Mouse (Mus musculus) G1E (cell line): ENCODE measurements around the gene Cyp2t4.

Experiments used
- CTCF ChIP-seq: IDR thresholded peaks from 2 replicates; pipeline ENCODE4 v1.5.1; 2012; ENCODE audit warnings: low read depth, low read length, inconsistent platforms, mixed read lengths
- GATA1 ChIP-seq: IDR thresholded peaks from 2 replicates; pipeline ENCODE4 v1.6.1; 2012; ENCODE audit warnings: borderline replicate concordance, low read length, inconsistent platforms, mixed read lengths
- POLR2AphosphoS5 ChIP-seq: IDR thresholded peaks from 2 replicates; pipeline ENCODE4 v1.6.1; 2012; ENCODE audit warnings: low read depth, low read length, inconsistent platforms; ENCODE audit not compliant: insufficient replicate concordance
- TAL1 ChIP-seq: conservative IDR thresholded peaks from 2 replicates; pipeline ENCODE4 v1.6.1; 2012; ENCODE audit warnings: low read depth, low read length, inconsistent platforms, mixed read lengths

DNA sequence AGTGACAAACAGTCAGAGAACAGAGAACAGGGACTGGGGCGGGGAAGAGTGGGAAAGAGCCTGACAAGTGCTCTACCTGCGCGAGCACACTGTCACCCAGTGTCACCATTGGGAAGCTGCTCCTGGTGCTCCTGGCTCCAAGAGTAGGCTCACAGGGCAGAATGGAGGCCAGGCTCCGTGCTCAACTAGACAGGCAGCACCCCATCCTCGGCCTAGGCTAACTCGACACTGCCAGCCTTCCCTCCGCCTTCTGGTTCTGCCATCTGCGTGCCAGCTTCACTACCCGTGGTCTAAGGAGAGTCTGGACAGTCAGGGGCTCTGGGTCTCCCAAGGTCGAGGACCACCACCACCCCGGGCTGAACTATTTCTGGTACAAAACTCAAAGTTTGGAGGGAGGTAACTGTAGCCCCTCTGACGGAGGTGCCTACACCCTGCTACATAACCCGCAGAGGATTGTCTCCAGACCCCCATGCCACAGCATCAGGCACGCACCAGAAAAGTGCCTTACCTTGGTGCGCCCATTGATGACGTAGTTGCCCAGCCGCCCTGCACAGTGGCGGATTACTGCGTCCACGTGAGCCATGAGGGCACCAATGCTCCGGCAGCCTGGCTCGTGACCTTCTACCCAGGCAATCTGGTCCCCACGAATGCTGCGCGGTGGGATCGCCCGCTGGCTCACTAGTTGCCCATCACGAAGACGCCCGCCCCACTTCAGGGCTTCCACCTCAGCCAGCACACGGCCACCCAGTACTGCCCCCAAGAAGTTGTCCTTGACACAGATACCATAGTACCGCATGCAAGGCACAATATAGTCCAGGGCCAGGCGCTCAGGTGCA lies 10.8 kb downstream of the Cyp2t4 start:
- TF ChIP-seq CTCF, result no peak
- no peak for TF ChIP-seq GATA1
- TF ChIP-seq POLR2AphosphoS5, result no peak
- TF ChIP-seq TAL1, result no peak
